ENCODE assay signal across 15 mouse cellular contexts in genomic region chr17:15820146-15820545, GRCm38 (mm10). TPM values are rescaled to one million over a fixed set of nuclear protein-coding genes. Genes with fewer than 3 reads are reported as not detected.
DNase-seq lines count a peak whose midpoint lies in the region; ATAC-seq lines count a peak whose summit lies in the region.
"Had no signal": no experiment of that assay in that cellular context is flagged by ENCODE, and none has a peak within 500 bp of the region (broad histone marks: within the 10 kb centered on the region; RNA-seq: fewer than 3 reads in every experiment).

No protein-coding gene starts in this region.

- no peaks in the 10 kb centered on the region for H3K27me3 ChIP-seq in midbrain, embryonic 11.5 days (ENCODE audit: control insufficient read depth, insufficient read depth, low read length)
- no peaks in the 10 kb centered on the region for H3K27me3 ChIP-seq in midbrain, embryonic 10.5 days (ENCODE audit: low read depth, poor library complexity, severe bottlenecking)
- H3K27me3 ChIP-seq in limb, embryonic 10.5 days (ENCODE audit: low read depth, poor library complexity, severe bottlenecking): no peaks in the 10 kb centered on the region
- no peaks in the 10 kb centered on the region for H3K27me3 ChIP-seq in stomach, embryonic 16.5 days (ENCODE audit: control insufficient read depth, insufficient read depth, low read length)
- H3K27me3 ChIP-seq: forebrain, embryonic 13.5 days had no signal

- H3K4me1 ChIP-seq in midbrain, embryonic 11.5 days (ENCODE audit: control insufficient read depth, insufficient read depth, low read length): peaks cover 15% of the 10 kb centered on the region
- peaks cover 43% of the 10 kb centered on the region for H3K4me1 ChIP-seq in midbrain, embryonic 10.5 days
- peaks cover 54% of the 10 kb centered on the region for H3K4me1 ChIP-seq in limb, embryonic 10.5 days
- H3K4me1 ChIP-seq in stomach, embryonic 16.5 days (ENCODE audit: control insufficient read depth, insufficient read depth, low read length): peaks cover 61% of the 10 kb centered on the region
- H3K4me1 ChIP-seq: liver, embryonic 12.5 days had no signal

- no peak overlapping the region for H3K4me2 ChIP-seq in midbrain, embryonic 11.5 days
- peak overlapping the region; percentile 41 for H3K4me2 ChIP-seq in stomach, embryonic 16.5 days (ENCODE audit: low read depth, low read length)
- H3K4me2 ChIP-seq: forebrain, embryonic 13.5 days; liver, embryonic 12.5 days had no signal

- peaks cover 6% of the 10 kb centered on the region; the same call in 1 of the 2 replicates for H3K36me3 ChIP-seq in midbrain, embryonic 11.5 days (ENCODE audit: control insufficient read depth, insufficient read depth, low read length)
- peaks cover 60% of the 10 kb centered on the region for H3K36me3 ChIP-seq in midbrain, embryonic 10.5 days
- H3K36me3 ChIP-seq in limb, embryonic 10.5 days: peaks cover 50% of the 10 kb centered on the region
- 0 out of 2 replicates have a peak, but pooled peaks cover 5% of the 10 kb centered on the region for H3K36me3 ChIP-seq in stomach, embryonic 16.5 days (ENCODE audit: control insufficient read depth, insufficient read depth, low read length)
- H3K36me3 ChIP-seq: liver, embryonic 12.5 days had no signal

- no peak for ATAC-seq in midbrain, embryonic 11.5 days (ENCODE audit: low FRiP score)
- no peak for ATAC-seq in stomach, embryonic 16.5 days (ENCODE audit: insufficient read depth, low FRiP score)
- ATAC-seq in granulocyte monocyte progenitor cell, adult 5-6 weeks (replicated peaks; ENCODE audit: poor library complexity, severe bottlenecking): no peak
- ATAC-seq: forebrain, embryonic 13.5 days; inflammation-experienced regulatory T-cells, adult 6 months; liver, embryonic 12.5 days had no signal

- H3K9ac ChIP-seq in midbrain, embryonic 11.5 days (ENCODE audit: low read length): no peak overlapping the region
- H3K9ac ChIP-seq in stomach, embryonic 16.5 days (ENCODE audit: low read length): peak overlapping the region; percentile 31; the same call in 1 of the 2 replicates
- H3K9ac ChIP-seq: forebrain, embryonic 13.5 days; liver, embryonic 12.5 days had no signal

- intact Hi-C loops in left cerebral cortex, postnatal 4 days (cut with DNase I): no loop called here

- WGBS in midbrain, embryonic 11.5 days: 77% methylated on average over 6 of the region's 6 CpGs
- 80% methylated on average over 6 of the region's 6 CpGs for WGBS in midbrain, embryonic 10.5 days
- 33% methylated on average over 6 of the region's 6 CpGs for WGBS in limb, embryonic 10.5 days
- 51% methylated on average over 6 of the region's 6 CpGs for WGBS in stomach, embryonic 16.5 days

- H3K4me3 ChIP-seq in midbrain, embryonic 11.5 days (ENCODE audit: low read depth, low read length): no peak overlapping the region
- no peak overlapping the region for H3K4me3 ChIP-seq in midbrain, embryonic 10.5 days
- no peak overlapping the region for H3K4me3 ChIP-seq in limb, embryonic 10.5 days
- peak overlapping the region; percentile 12; the same call in 1 of the 2 replicates for H3K4me3 ChIP-seq in stomach, embryonic 16.5 days (replicated peaks; ENCODE audit: low read length)
- H3K4me3 ChIP-seq: forebrain, embryonic 13.5 days; liver, embryonic 12.5 days had no signal

- H3K9me3 ChIP-seq in midbrain, embryonic 11.5 days (ENCODE audit: control insufficient read depth, low read length): no peaks in the 10 kb centered on the region
- H3K9me3 ChIP-seq in midbrain, embryonic 10.5 days (replicated peaks): no peaks in the 10 kb centered on the region
- H3K9me3 ChIP-seq in limb, embryonic 10.5 days (replicated peaks): no peaks in the 10 kb centered on the region
- no peaks in the 10 kb centered on the region for H3K9me3 ChIP-seq in stomach, embryonic 16.5 days (replicated peaks; ENCODE audit: control insufficient read depth, low read length)
- H3K9me3 ChIP-seq: forebrain, embryonic 13.5 days; liver, embryonic 12.5 days had no signal

- DNase-seq in heart, adult 9 months (ENCODE audit: low spot score in 2 of 2): peak; percentile 47 to 56
- no peak for DNase-seq in heart, postnatal 4 days
- DNase-seq in midbrain, embryonic 11.5 days (ENCODE audit: low spot score, missing footprints): peak; percentile 59
- no peak for DNase-seq in midbrain, embryonic 10.5 days (ENCODE audit: low spot score)
- no peak for DNase-seq in limb, embryonic 10.5 days (ENCODE audit: low spot score)
- DNase-seq in left cerebral cortex, postnatal 4 days: no peak
- DNase-seq: kidney, postnatal 25 days; layer of hippocampus, postnatal 36 days; right cerebral cortex, postnatal 14 days had no signal

- no peak overlapping the region for H3K27ac ChIP-seq in midbrain, embryonic 11.5 days (ENCODE audit: low read depth, low read length)
- H3K27ac ChIP-seq in midbrain, embryonic 10.5 days (replicated peaks): no peak overlapping the region
- H3K27ac ChIP-seq in limb, embryonic 10.5 days: 0 out of 2 replicates have a peak overlapping the region, but pooled peaks have one; percentile 36
- H3K27ac ChIP-seq in stomach, embryonic 16.5 days (ENCODE audit: low read length): peak overlapping the region; percentile 43; the same call in 1 of the 2 replicates
- H3K27ac ChIP-seq: forebrain, embryonic 13.5 days; liver, embryonic 12.5 days had no signal

RNA-seq across cellular contexts. Expression of gene Rgmb, which starts 10.7 kb away (rescaled TPM):
- total RNA-seq in heart, postnatal 4 days (2021): 10 to 100 TPM; 18.5 to 22.7 TPM
- polyA plus RNA-seq in midbrain, embryonic 11.5 days (2014; fragmentation: Nextera tagmentation; extraction: Ambion mirVana): 72.6 and 73.0 TPM in 2 replicates
- polyA plus RNA-seq in midbrain, embryonic 10.5 days (2016; fragmentation: Nextera tagmentation; extraction: Ambion mirVana): 27.6 and 43.0 TPM in 2 replicates
- 9.0 and 14.2 TPM in 2 replicates for polyA plus RNA-seq in limb, embryonic 10.5 days (2016; fragmentation: Nextera tagmentation; extraction: Ambion mirVana)
- 30.3 and 36.6 TPM in 2 replicates for polyA plus RNA-seq in stomach, embryonic 16.5 days (2015; fragmentation: Nextera tagmentation; extraction: Ambion mirVana)
- not detected in 2 replicates for total RNA-seq in granulocyte monocyte progenitor cell, adult 5-6 weeks (2014; fragmentation: Nextera tagmentation)
- not detected in 2 replicates for total RNA-seq in granulocyte monocyte progenitor cell, adult 5-6 weeks (2017)
- total RNA-seq in left cerebral cortex, postnatal 4 days (2021): 100 to 1,000 TPM in 1 of 2 experiments, 10 to 100 TPM in 1; 87.3 to 108 TPM
- total RNA-seq: common myeloid progenitor, adult 5-6 weeks had no signal

Comparison
In these comparisons a context has a peak if more than half of its experiments do, and no peak if none do; other contexts are left out.
1. DNase-seq: peak in heart, adult 9 months (2 of 2) and midbrain, embryonic 11.5 days (single experiment); none in heart, postnatal 4 days (single experiment), midbrain, embryonic 10.5 days (single experiment), limb, embryonic 10.5 days (single experiment) and left cerebral cortex, postnatal 4 days (single experiment).
2. H3K27ac ChIP-seq: peak in limb, embryonic 10.5 days (single experiment) and stomach, embryonic 16.5 days (single experiment); none in midbrain, embryonic 11.5 days (single experiment) and midbrain, embryonic 10.5 days (single experiment).